Mouse (Mus musculus) MN1 (cell line): ENCODE measurements around the gene Grap2.

ENCODE experiments used
- DNase-seq: peaks from one replicate; pipeline ENCODE4 v3.0.0-alpha.2; 2016; ENCODE audit warnings: low spot score

Gene Grap2

DNA sequence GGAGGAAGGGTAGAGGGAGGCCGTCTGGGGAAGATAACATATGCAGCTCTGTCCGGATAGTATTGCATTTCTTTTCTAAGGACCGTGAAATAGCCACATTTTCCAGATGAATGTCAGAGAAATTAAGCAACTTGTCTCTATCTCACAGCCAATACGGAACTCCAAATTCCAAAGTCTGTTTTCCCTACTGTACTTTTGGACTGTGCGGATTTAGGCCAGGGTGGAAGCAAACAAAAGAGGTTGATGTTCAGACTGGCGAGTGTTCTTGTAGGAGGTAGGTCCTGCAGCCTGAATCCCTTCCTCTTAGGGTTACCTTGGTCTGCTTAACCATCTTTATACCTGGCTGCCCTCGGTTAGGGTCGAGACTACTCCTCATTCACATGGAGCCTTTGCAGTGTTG is 109.9 kb downstream of the Grap2 start:
- no peak for DNase-seq

DNA sequence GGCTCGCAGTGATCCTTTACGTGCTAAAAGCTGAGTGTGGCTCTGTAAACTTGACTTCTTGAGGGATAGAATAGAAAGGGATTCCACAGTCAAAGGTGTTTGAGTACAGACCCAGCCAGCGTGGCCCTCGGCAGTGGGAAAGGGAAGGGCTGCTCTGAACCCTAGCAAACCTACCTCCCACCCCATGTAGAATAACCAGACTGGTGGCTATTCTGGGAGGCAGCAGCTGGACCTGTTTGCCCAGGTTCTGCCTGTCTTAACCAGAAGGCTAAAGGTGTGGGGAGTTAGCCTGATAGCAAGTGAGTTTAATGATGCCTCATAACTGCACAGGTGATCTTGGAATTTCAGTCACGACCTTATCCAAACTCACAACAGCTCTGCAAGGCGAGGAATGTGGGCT is 110.8 kb downstream of the Grap2 start:
- DNase-seq: no peak

DNA sequence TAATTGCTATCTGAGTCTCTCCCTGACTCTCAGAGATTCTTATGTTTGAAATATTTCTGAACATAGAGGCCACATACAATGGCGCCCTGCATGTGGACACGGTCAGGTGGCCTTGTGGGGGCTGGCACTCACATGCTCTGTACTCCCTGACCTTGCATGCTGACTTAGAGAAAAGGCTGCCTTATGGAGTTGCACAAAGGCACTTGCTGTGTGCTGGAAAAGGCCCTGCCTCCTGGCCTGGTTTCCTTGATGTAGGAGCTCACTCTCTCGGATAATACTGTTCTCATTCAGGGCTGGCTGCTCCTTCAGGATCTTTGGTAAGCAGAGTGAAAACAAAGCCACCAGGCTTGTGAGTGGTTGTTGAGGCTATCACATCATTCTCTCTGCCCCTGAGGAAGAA is 111.6 kb downstream of the Grap2 start:
- DNase-seq: no peak

DNA sequence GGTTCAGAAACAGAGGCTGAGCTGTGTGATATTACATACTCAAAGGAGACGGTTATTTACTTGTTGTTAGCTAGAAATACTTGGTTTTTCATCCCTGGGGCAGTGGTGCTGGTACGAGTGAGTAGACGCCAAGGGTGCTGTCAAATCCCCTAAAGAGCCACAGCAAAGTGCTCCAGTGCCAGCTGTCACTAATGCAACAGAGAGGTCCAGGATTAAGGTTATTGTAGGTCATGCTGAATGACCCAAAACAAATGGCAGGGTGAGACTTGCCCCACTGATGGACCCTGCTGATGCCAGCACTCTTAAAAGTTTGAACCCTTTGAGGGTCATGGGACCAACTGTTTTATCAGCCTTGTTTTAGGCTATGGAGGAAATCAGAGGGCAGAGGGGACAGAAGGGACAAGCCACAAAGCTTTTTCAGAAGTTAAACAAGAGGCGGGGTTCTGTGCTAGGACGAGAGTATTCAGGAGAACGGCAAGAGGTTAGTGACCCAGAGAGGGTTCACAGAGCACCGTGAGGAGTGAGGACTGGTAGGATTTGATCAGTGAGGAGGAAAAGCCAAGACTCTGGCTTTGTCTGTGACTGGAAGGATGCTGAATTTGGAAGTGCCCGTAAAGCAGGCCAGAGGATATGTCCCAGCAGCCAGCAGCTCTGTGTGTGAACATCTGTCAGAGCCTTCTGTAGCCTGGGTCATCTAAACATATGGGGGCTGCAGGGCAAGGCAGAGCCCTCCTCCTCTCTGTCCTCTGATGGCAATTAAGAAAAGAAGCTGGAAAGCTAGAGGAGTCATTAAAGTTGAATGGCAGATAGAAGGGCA is 112.6 kb downstream of the Grap2 start:
- DNase-seq: no peak

DNA sequence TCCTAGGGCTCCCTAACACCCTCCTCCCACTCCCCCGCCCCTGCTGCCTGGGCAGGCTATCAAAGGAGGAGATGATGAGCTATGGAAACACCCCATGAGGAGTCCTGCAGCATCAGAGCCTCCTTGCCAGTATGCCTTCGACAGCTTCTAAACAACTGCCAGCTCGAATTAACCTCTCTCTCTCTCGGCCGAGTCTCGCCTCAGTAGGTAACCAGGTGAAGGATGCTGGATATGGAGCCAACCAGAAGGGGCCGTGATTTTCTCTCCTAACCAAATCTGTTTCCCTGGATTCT is 113.2 kb downstream of the Grap2 start:
- no peak for DNase-seq

DNA sequence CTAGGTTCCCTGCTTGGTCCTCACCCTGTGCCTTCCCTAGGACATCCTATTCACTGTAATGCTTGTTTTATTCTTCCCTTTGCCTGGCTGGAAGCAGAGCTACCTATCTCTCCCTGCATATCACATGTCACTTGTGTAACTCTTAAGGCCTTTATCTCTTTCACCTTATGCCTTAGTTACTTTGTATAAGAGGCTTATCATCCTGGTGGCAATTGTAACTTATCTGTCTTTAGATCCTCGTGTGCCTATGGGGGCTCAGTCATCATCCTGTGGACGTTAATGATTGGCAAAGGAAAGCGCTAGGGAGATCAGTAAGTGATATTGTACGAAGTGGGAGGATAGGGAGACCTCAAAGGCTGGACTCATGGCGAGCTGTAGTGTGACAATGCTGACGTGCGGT is 116.1 kb downstream of the Grap2 start:
- no peak for DNase-seq

DNA sequence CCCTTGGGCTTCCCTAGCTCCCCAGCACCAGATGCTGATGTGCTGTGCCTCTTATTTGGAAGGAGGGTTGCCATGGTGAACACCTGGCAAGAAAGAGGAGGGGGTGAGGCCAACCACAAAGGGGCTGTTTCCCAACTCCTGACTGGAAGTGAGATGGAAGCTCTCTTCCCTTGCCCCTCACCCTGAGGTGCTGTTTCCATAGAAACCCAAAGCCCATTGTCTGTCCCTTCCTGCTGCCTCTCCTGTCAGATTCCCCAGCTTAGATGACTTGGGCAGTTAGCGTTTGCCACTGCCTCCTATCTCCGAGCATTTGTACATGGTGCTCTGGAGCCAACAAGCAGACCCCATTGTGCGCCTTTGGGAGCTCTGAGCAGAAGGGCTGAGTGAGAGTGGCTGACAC is 121.1 kb downstream of the Grap2 start:
- peak; percentile 34 for DNase-seq

DNA sequence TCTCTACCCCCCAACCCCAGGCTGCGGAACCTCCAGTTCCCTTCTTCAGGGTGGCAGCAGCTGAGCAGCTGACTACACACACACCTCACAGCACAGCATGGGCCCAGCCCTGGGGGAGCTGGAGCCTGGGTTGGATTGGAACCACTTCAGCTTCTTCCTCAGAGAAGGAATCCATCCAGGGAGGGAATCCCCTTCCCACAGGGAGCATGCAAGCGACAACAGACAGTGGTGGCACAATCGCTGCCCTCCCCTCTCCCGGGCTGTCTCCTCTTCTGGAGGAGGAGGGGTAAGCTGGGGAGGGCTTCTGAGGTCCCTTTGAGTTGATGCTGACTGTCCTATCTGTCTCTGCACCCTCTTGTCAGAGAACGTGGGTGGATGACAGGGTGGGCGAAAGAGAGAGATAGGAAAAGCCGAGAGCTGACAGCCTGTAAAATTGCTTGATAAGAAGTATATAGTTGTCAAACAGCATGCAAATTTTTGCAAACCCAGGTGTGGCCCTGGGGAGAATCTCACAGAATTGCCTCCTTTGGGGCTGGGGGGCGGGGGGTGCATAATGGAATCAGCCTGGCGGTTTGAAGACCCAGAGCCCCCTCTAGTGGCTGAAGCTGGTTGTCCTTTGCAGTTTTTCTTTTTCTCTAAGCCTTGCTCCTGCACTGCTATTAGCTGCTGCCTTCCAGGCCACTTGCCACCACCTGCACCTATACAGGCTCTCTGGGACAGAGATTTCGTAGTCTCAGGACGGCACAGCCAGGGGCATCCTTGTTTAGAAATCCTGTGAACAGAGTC is 121.9 kb downstream of the Grap2 start:
- peak; percentile 73 for DNase-seq

DNA sequence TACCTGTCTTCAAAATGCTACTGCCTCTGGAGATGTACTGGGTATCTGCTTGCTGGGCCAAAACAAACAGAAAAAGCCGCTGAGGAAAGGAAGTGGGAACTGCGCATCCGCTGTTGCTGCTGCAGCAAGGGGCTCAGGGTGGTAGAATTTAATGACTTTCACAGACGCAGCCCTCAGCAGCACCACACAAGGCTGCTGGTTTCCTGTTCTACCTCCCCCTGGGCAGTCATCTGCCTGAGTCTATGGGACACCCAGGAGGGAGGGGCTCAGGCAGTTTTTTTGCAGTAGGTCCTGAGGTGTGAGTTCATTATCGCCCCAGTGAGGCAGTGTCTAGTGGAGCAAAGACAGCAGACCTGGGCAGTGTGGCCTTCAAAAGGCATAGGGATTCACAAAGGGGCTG is 125.2 kb downstream of the Grap2 start:
- DNase-seq: no peak

DNA sequence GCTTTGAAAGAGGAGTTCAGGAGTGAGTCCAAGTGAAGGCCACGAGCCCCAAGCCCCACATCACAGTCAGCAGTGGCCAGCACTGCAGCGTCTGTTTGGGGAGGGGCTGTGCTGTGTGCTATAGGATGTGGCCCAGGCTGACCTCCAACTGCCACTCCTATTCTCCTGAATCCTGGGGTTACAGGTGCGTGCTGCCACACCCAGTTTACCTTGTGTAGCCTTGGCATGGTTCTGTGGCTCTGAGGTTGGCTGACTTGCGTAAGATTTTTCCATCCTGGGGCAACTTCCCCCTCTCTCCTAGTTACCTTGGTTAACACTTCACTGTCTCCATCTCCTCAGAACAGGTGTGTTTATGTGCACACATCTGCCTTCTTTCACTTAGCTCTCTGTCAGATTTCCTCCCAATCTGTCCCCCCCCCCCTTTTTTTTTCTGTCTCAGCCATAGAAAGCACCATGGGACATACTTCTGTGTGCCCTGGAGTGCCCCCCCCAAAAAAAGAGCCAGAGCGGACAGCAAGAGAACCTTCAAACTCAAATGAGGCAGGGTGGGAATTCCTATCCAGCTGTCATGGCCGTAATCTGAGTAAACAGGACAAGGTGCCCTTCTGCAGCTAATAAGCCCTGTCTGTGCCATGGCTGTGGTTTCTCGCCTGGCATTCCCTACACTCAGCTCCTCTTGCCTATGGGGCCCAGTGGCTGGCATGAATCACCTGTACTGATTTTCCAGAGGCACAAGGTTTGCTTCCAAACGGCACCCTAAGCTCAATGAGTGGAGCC is 129.3 kb downstream of the Grap2 start:
- DNase-seq: no peak
